Mouse (Mus musculus): ENCODE measurements around the gene Mup19. TPM values are rescaled to one million over a fixed set of nuclear protein-coding genes. Genes with fewer than 3 reads are reported as not detected.
"Not testable (repeated sequence)": the region's sequence is repeated elsewhere in the genome, so short reads cannot be mapped to it uniquely, and the experiment has no call there.

Gene Mup19
- not detected in 2 replicates for polyA plus RNA-seq (2015; fragmentation: Nextera tagmentation; extraction: Ambion mirVana)

DNA sequence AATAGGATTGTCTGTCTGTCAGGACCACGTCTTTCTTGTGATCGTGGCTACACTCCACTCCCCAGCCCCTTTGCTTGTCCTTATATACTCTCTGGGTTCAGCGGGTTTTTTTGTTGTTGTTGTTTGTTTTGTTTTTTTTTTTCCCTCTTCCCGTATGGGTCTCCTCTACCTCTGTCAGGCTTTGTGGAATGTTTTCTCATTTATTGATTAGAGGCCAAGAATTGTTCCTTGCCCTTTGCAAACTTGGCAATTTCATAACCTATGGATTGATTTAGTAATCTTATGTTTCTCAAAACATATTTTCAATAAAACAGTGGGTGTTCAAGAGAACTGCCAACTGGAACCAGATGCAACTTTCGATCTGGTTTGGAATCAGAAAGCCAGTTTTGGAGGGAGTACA, at the start of gene Mup19:
Gene Mup19, minus strand, starts transcription at position 101 of the 400 bp plus-strand sequence.
- H3K4me2 ChIP-seq (replicated peaks; ENCODE audit: low read depth); H3K27ac ChIP-seq (ENCODE audit: low read depth, low read length); H3K9me3 ChIP-seq (ENCODE audit: control insufficient read depth); H3K4me1 ChIP-seq (replicated peaks; ENCODE audit: control insufficient read depth, insufficient read depth, low read length); H3K27me3 ChIP-seq (replicated peaks; ENCODE audit: control insufficient read depth, insufficient read depth, low read length); ATAC-seq; H3K36me3 ChIP-seq (ENCODE audit: control insufficient read depth, insufficient read depth); H3K4me3 ChIP-seq (ENCODE audit: low read depth, low read length); H3K9ac ChIP-seq (ENCODE audit: low read depth, low read length): not testable (repeated sequence)
- 88% methylated on average over 1 of the region's 5 CpGs for WGBS

- TF ChIP-seq CTCF (IDR thresholded peaks at IDR 0.05; ENCODE audit: low read depth) = no peak
- Histone ChIP-seq H3K36me3 (ENCODE audit: control insufficient read depth, insufficient read depth) (no peaks in the 10 kb centered on the region), H3K27me3 (replicated peaks; ENCODE audit: control insufficient read depth, insufficient read depth, low read length) (no peaks in the 10 kb centered on the region), H3K27ac (ENCODE audit: low read depth, low read length) (no peak overlapping the region), H3K4me3 (ENCODE audit: low read depth, low read length) (no peak overlapping the region), H3K9ac (ENCODE audit: low read depth, low read length) (no peak overlapping the region), H3K9me3 (ENCODE audit: control insufficient read depth) (no peaks in the 10 kb centered on the region), H3K4me2 (replicated peaks; ENCODE audit: low read depth) (no peak overlapping the region), H3K4me1 (replicated peaks; ENCODE audit: control insufficient read depth, insufficient read depth, low read length) (no peaks in the 10 kb centered on the region)
- no peak for ATAC-seq
- 72% methylated on average over 4 of the region's 4 CpGs for WGBS
Observed at GRCm38 (mm10) chr4:61829211-61829610, 47.1 kb upstream of the Mup19 start.

DNA sequence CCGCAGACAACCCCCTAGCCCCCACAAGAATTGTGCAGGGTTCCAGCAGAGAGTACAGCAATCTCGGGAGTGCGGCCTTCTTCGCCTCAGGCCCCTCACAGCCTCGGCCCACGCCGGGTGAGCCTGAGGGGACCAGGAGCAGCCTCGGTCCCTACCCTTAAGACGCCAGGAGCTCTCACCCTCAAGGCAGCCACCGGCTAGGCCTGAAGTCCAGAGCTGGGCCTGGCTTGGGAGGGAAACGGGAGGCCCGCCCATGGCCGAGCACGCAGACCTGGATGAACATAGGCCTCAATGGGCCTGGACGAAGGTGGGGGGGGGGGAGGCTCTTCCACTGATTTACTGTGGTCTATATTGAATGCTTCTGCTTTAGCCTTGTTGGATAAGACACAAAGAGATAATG, 41.1 kb upstream of the Mup19 start:
- ATAC-seq = no peak; the same call in 1 of the 2 replicates
- H3K4me2 ChIP-seq (replicated peaks; ENCODE audit: low read depth) = no peak overlapping the region
- no peaks in the 10 kb centered on the region; the same call in 1 of the 2 replicates for H3K9me3 ChIP-seq (ENCODE audit: control insufficient read depth)
- no peak overlapping the region for H3K9ac ChIP-seq (ENCODE audit: low read depth, low read length)
- no peak overlapping the region for H3K4me3 ChIP-seq (ENCODE audit: low read depth, low read length)
- no peaks in the 10 kb centered on the region for H3K27me3 ChIP-seq (replicated peaks; ENCODE audit: control insufficient read depth, insufficient read depth, low read length)
- no peak overlapping the region for H3K27ac ChIP-seq (ENCODE audit: low read depth, low read length)
- WGBS = 93% methylated on average over 15 of the region's 15 CpGs
- no peaks in the 10 kb centered on the region for H3K36me3 ChIP-seq (ENCODE audit: control insufficient read depth, insufficient read depth)
- H3K4me1 ChIP-seq (replicated peaks; ENCODE audit: control insufficient read depth, insufficient read depth, low read length) = no peaks in the 10 kb centered on the region
- TF ChIP-seq CTCF (IDR thresholded peaks at IDR 0.05; ENCODE audit: low read depth) = no peak

GRCm38 (mm10) chr4:61822541-61822940, 40.5 kb upstream of the Mup19 start:
- WGBS = 75% methylated on average over 9 of the region's 9 CpGs
- H3K9me3 ChIP-seq (ENCODE audit: control insufficient read depth); H3K27me3 ChIP-seq (replicated peaks; ENCODE audit: control insufficient read depth, insufficient read depth, low read length); H3K36me3 ChIP-seq (ENCODE audit: control insufficient read depth, insufficient read depth); H3K4me1 ChIP-seq (replicated peaks; ENCODE audit: control insufficient read depth, insufficient read depth, low read length); H3K4me3 ChIP-seq (ENCODE audit: low read depth, low read length); H3K4me2 ChIP-seq (replicated peaks; ENCODE audit: low read depth); H3K9ac ChIP-seq (ENCODE audit: low read depth, low read length); H3K27ac ChIP-seq (ENCODE audit: low read depth, low read length); ATAC-seq: not testable (repeated sequence)

DNA sequence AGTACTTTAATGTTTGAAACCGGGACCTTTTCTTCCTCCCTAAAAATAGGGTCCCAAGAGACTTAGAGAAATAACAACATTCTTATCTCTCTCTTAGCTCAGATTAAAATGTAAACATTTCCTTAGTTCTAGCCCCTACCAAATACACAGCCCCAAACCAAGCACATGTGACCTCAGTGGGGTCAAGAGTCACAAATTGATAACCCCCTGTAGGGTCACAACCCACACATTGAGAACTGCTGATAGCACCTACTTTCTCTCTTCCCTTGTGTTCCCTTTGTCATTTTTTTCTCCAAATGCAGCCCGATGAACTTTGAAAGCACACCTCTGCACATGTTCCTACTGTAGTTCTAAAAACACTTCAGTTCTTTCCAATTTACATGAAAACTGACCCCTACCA, 33.5 kb upstream of the Mup19 start:
- H3K4me2 ChIP-seq (replicated peaks; ENCODE audit: low read depth) = no peak overlapping the region
- H3K27ac ChIP-seq (ENCODE audit: low read depth, low read length) = no peak overlapping the region
- H3K36me3 ChIP-seq (ENCODE audit: control insufficient read depth, insufficient read depth) = no peaks in the 10 kb centered on the region
- no peak for ATAC-seq
- H3K9me3 ChIP-seq (ENCODE audit: control insufficient read depth) = no peaks in the 10 kb centered on the region
- TF ChIP-seq CTCF (IDR thresholded peaks at IDR 0.05; ENCODE audit: low read depth) = no peak
- WGBS = 40% methylated on average over 2 of the region's 2 CpGs
- H3K27me3 ChIP-seq (replicated peaks; ENCODE audit: control insufficient read depth, insufficient read depth, low read length) = no peaks in the 10 kb centered on the region
- no peak overlapping the region for H3K9ac ChIP-seq (ENCODE audit: low read depth, low read length)
- H3K4me3 ChIP-seq (ENCODE audit: low read depth, low read length) = no peak overlapping the region
- H3K4me1 ChIP-seq (replicated peaks; ENCODE audit: control insufficient read depth, insufficient read depth, low read length) = no peaks in the 10 kb centered on the region

- H3K27me3 ChIP-seq (replicated peaks; ENCODE audit: control insufficient read depth, insufficient read depth, low read length) = no peaks in the 10 kb centered on the region
- H3K27ac ChIP-seq (ENCODE audit: low read depth, low read length) = no peak overlapping the region
- H3K36me3 ChIP-seq (ENCODE audit: control insufficient read depth, insufficient read depth) = no peaks in the 10 kb centered on the region
- H3K9ac ChIP-seq (ENCODE audit: low read depth, low read length) = no peak overlapping the region
- no peaks in the 10 kb centered on the region for H3K9me3 ChIP-seq (ENCODE audit: control insufficient read depth)
- ATAC-seq = no peak
- TF ChIP-seq CTCF (IDR thresholded peaks at IDR 0.05; ENCODE audit: low read depth) = no peak
- H3K4me3 ChIP-seq (ENCODE audit: low read depth, low read length) = no peak overlapping the region
- no peaks in the 10 kb centered on the region for H3K4me1 ChIP-seq (replicated peaks; ENCODE audit: control insufficient read depth, insufficient read depth, low read length)
- no peak overlapping the region for H3K4me2 ChIP-seq (replicated peaks; ENCODE audit: low read depth)
Observed at GRCm38 (mm10) chr4:61813435-61813834, 31.4 kb upstream of the Mup19 start.

GRCm38 (mm10) chr4:61811193-61811592, 29.1 kb upstream of the Mup19 start:
- H3K4me2 ChIP-seq (replicated peaks; ENCODE audit: low read depth); H3K4me3 ChIP-seq (ENCODE audit: low read depth, low read length); H3K27me3 ChIP-seq (replicated peaks; ENCODE audit: control insufficient read depth, insufficient read depth, low read length); H3K9ac ChIP-seq (ENCODE audit: low read depth, low read length); H3K27ac ChIP-seq (ENCODE audit: low read depth, low read length); H3K4me1 ChIP-seq (replicated peaks; ENCODE audit: control insufficient read depth, insufficient read depth, low read length); H3K9me3 ChIP-seq (ENCODE audit: control insufficient read depth); H3K36me3 ChIP-seq (ENCODE audit: control insufficient read depth, insufficient read depth); ATAC-seq: not testable (repeated sequence)
- WGBS = 29% methylated on average over 2 of the region's 2 CpGs
- peak; percentile 85 for TF ChIP-seq CTCF (IDR thresholded peaks at IDR 0.05; ENCODE audit: low read depth)

DNA sequence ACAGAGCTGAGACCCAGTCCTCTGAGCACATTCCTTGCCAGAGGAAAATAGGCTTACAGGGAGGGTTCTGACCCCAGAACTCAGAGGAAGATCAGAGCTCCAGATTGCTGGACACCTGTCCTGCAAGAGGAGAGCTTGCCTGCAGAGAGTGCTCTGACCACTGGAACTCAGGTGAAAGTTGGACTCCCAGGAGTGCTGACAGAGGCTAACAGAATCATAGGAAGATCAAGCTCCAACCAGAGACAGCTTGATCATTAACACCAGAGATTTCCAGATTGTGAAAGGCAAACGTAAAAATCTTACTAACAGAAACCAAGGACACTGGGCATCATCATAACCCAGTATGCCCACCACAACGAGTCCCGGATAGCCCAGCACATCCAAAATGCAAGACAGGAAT, 26.9 kb upstream of the Mup19 start:
- not testable (repeated sequence) for H3K27me3 ChIP-seq (replicated peaks; ENCODE audit: control insufficient read depth, insufficient read depth, low read length); H3K9me3 ChIP-seq (ENCODE audit: control insufficient read depth); H3K27ac ChIP-seq (ENCODE audit: low read depth, low read length); H3K4me2 ChIP-seq (replicated peaks; ENCODE audit: low read depth); ATAC-seq; H3K4me1 ChIP-seq (replicated peaks; ENCODE audit: control insufficient read depth, insufficient read depth, low read length); H3K36me3 ChIP-seq (ENCODE audit: control insufficient read depth, insufficient read depth); H3K4me3 ChIP-seq (ENCODE audit: low read depth, low read length); H3K9ac ChIP-seq (ENCODE audit: low read depth, low read length)
- 71% methylated on average over 3 of the region's 3 CpGs for WGBS

DNA sequence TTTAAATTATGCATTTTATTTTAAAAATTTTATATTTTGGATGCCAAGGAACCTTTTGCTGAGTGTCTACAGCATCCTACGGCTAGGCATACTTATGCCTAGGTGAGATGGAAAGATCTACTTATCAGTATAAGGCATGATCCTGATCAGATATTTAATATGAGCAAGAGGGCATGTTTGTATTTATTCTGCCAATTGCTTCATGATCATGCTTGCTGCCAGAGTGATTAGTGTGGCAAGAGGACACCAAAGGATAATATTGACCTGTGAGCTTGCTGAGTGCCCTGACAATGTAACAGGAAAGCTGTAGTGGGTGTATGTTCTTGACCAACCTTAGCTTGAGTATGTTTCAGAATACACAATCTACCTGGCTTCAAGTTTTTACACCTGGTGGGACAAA, 7.6 kb upstream of the Mup19 start:
- not testable (repeated sequence) for H3K4me1 ChIP-seq (replicated peaks; ENCODE audit: control insufficient read depth, insufficient read depth, low read length); H3K9me3 ChIP-seq (ENCODE audit: control insufficient read depth); H3K9ac ChIP-seq (ENCODE audit: low read depth, low read length); H3K27me3 ChIP-seq (replicated peaks; ENCODE audit: control insufficient read depth, insufficient read depth, low read length); H3K4me2 ChIP-seq (replicated peaks; ENCODE audit: low read depth); H3K27ac ChIP-seq (ENCODE audit: low read depth, low read length); ATAC-seq; H3K4me3 ChIP-seq (ENCODE audit: low read depth, low read length); H3K36me3 ChIP-seq (ENCODE audit: control insufficient read depth, insufficient read depth)
- 93% methylated on average over 1 of the region's 1 CpGs for WGBS

DNA sequence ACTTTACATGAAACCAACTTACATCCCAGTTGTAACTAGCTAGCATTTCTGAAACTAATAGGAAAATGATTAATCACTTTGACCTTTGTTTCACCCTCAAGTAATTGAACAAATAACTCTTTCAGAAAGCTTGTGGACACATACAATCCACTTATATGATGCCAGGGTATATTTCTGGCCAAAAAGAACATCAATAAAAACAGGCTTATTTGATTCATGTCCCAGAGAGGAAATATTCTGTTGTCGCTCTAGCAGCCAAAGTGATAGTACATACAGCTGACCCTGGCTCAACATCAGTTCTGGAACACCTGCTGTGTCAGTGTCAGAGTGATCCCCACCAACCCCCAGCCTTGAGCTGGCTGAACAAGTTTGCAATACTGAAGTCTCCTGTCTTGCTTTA, 2.2 kb upstream of the Mup19 start:
- not testable (repeated sequence) for H3K27me3 ChIP-seq (replicated peaks; ENCODE audit: control insufficient read depth, insufficient read depth, low read length); H3K36me3 ChIP-seq (ENCODE audit: control insufficient read depth, insufficient read depth); H3K27ac ChIP-seq (ENCODE audit: low read depth, low read length); H3K4me1 ChIP-seq (replicated peaks; ENCODE audit: control insufficient read depth, insufficient read depth, low read length); ATAC-seq; H3K4me2 ChIP-seq (replicated peaks; ENCODE audit: low read depth); H3K4me3 ChIP-seq (ENCODE audit: low read depth, low read length); H3K9me3 ChIP-seq (ENCODE audit: control insufficient read depth); H3K9ac ChIP-seq (ENCODE audit: low read depth, low read length)
- 72% methylated on average over 1 of the region's 1 CpGs for WGBS

Measured in intestine, postnatal 0 days (tissue).